Mouse (Mus musculus): Measurements from ENCODE around the gene Klf12.
"Not testable (repeated sequence)": the region's sequence is repeated elsewhere in the genome, so short reads cannot be mapped to it uniquely, and the experiment has no call there.

The Klf12 gene

DNA sequence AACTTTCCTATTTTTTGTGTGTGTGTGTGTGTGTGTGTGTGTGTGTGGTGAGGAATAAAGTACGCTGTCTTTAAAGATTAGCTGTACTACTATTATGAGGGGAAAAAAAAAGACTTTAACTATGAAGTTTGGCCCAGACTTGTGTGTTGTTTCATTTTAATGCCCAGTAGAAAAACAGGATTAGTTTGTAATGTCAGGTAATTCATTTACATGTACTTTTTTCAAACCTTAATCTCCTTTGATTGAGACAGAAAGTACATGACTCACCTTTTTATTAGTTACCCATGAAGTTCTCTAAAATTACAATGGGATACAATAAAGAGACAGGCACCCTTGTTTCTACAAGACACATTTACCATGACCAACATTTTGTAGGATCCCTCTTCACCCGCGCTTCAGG is 383.6 kb downstream of the Klf12 start:
- in situ Hi-C loops (cut with MboI; ENCODE audit: unreplicated experiment in 2 of 2): no loop called here

DNA sequence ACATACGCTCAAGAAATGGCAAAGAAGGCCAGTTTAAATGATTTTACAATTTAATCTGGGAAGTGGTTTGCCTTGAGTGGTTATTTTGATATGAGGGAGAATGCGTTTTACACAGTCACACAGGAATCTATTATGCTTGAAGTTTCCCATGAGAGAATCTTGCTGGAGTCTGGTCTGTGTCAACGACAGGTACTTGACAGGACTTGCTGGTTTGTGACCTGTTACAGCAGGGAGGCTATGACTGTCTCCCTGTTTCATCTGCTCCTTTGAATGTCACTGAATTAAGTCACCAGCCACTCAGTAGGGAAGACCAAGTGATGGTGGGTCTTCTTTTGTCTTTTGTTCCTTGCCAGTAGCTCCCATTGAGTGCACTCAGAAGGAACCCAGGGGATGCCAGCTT is 385.6 kb downstream of the Klf12 start:
- in situ Hi-C loops (cut with MboI; ENCODE audit: unreplicated experiment in 2 of 2): no loop called here

DNA sequence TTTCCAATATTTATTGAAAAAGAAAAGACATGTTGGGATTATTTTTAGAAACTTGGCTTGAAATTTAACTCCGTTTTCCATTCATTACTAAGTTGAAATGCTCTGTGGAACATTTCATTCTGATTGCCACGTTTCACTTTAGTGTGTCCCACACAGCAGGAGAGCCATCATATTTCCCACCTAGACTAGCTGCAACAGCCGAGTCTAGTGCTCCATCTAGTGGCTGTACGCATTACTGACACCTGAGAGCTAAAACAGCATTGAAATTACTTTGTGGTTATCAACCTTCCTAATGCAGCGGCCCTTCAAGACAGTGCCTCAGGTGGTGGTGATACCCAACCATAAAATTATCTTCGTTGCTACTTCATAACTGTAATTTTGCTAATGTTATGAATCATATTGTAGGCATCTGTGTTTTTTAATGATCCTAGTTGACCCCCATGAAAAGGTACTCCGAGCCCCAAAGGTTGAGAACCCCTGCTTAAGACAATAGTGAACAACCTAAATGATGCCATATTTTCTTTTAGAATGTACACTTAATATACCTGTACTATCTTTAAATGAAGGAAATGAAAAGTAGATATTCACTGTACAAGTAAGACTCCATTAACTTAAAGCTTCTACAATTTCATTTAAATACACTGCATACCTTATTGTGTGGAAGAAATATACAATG is 389.6 kb downstream of the Klf12 start:
- in situ Hi-C loops (cut with MboI; ENCODE audit: unreplicated experiment in 2 of 2): loop anchor here (5.0 kb wide), 1 partner anchor 753 kb away; no protein-coding TSS in a partner anchor

DNA sequence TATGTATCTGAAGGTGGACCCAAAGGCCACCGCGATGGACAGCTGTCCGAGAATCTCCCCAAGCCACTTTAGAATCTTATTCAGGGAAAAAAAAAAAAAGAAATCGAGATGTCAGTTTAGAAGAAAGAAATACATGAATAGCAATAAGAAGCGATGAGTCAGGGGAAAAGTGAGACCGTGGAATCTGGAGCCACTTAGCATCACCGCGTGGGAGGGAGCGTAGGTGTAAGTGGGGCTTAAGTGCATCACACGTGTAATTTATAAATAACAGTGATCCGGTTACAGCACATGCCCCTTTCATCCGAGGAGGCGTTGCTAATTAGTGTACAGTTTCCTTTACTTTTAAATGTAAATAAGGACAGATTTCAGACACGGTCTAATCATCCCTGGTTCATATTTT is 390.4 kb downstream of the Klf12 start:
- in situ Hi-C loops (cut with MboI; ENCODE audit: unreplicated experiment in 2 of 2): loop anchor here (5.0 kb wide), 1 partner anchor 752 kb away; no protein-coding TSS in a partner anchor

DNA sequence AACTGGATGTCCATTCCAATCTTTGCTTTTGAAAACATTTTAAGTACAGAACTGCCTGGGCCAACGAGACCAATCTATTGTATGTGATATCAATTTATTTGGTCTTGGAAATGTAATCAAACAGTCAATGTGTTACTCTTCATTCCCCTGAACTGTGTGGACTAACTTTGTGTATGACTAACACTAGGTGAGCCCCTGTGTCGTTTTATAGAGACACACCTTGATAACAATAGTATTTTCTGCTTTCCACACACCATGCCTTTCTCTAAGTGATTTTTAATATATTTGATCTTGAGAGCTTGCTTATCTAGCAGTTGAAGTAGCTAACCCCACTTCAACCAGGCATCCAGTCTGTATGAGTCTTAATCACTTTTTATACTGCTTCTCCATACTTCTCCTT is 398.0 kb downstream of the Klf12 start:
- in situ Hi-C loops (cut with MboI; ENCODE audit: unreplicated experiment in 2 of 2): no loop called here

DNA sequence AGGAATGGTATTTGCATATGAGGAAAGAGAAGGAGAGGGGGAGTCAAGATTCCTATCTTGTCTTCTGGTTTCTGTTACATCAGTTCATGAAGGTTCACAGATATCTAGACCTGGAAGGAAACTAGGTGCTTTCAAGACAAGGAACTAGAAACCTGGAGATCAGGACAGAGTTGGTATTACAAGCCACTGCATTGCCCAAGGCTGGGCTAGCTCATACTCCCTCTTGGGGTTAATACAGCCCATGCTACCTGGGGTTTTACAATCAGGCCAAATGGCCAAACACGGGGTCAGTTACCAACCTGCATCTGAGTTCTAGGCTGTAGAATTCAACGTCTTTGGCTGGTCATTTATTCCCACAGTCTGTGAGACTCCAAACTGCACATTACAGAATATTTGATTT is 398.9 kb downstream of the Klf12 start:
- in situ Hi-C loops (cut with MboI; ENCODE audit: unreplicated experiment in 2 of 2): no loop called here

DNA sequence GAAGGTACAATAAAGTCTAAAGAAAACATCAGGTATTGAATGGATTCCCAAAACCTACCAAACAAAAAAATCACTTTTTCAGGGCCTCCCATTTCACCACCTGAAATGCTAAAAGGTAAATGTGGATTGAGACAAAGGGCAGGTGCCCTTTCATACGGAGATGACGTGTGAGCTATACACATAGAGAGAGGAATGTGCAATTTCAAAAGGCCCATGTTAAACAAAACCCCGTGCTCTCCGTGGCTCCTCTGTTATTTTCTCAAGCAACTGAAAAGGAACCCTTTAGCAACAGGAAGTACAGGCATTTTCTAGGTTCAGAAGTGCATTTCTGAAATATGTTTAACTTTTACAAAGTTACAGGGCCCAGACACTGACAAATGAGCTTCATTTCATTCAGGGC is 399.4 kb downstream of the Klf12 start:
- in situ Hi-C loops (cut with MboI; ENCODE audit: unreplicated experiment in 2 of 2): no loop called here

DNA sequence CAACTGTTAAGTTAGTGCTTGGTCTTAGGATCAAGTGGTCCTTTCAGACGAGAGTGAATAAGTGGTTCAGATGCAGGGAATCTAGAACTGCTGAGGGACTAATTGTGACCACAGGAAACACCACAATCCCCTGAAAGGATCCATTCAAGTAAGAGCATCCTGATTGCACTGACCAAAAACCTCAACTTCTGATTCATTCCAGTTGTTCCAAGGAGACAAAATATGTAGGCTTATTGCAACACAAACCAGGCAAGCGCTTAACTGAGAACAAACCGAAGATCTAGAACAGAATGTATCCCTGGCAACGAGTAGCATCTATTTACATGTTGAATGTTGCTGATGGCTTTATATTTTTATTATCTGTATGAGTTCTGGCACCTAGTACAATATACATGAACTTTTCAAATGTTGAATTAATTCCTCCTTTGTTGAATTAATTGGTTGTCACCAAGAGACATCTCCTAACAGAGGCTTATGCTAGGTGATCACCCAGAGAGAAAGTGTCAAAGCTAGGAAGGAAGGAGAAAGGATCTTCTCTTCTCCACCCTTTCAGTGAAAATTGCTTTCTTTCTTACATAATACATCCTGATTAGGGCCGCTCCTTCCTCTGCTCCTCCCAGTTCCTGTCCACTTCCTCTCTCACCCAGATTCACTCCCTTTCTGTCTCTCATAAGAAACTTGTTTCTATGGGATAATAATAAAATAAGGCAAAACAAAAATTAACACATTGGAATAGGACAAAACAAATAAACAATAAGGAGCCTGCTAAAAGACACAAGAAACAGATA is 407.5 kb downstream of the Klf12 start:
- in situ Hi-C loops (cut with MboI; ENCODE audit: unreplicated experiment in 2 of 2): no loop called here

DNA sequence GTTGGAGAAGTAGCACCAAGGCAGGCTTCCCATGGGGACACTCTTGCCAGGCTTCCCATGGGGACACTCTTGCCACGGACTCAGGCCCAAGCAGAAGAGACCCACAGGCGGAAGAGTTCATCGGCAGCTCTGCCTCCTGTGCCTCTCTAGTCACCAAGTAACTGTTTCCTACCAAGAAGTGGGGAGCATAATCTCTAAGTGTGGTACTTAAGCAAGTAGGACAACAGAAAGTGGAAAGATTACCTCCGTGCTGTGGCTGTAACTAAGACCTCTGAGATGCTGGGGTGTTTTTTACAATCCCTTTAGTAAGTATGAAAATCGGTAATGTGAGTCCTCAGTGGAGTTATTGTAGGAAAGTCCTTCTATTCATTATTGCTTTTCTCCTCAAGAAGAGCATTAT is 410.8 kb downstream of the Klf12 start:
- in situ Hi-C loops (cut with MboI; ENCODE audit: unreplicated experiment in 2 of 2): no loop called here

DNA sequence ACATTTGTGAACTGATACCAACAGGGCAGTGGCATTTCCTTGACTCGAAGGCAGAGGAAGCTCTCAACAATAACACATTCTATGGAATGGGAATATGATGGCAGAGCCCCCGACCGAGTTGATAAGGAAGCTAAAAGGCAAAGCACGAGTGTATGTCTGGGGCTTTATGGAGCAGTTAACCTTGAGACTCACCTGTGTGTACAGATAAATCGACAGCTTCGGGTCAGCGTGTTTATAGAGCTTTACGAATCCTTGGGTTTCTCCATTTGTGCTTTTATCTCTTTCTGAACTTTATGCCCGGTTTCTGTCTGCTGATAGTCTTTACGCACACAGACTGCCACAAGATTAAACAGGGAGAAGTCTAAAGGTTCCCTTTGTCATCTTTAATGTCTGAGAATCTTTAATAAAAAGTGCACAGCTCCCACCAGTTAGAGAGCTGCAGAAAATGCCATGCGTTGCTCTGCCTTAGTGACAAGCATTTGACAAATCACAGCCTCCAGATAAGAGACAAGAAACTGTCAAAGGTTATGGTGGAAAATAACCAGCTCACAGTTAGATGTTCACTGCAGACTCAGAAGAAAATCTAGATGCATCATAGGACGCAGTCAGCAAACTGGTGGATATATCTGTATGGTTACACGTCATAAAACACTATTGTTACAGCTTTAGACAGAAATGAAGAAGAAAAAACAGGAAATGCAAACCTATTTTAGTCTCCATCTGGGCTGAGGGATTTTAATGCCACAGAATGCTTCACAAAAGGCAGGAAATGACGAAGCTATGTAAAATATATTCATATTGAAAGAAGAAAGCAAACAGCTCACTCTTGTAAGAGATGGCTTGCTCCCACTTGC is 428.1 kb downstream of the Klf12 start:
- in situ Hi-C loops (cut with MboI; ENCODE audit: unreplicated experiment in 2 of 2): no loop called here

DNA sequence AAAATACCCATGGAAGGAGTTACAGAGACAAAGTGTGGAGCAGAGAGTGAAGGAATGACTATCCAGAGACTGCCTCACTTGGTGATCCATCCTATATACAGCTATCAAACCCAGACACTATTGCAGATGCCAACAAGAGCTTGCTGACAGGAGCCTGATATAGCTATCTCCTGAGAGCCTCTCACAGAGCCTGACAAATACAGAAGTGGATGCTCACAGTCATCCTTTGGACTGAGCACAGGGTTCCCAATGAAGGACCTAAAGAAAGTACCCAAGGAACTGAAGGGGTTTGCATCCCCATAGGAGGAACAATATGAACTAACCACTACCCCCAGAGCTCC is 430.0 kb downstream of the Klf12 start:
- in situ Hi-C loops (cut with MboI; ENCODE audit: unreplicated experiment in 2 of 2): not testable (repeated sequence)

DNA sequence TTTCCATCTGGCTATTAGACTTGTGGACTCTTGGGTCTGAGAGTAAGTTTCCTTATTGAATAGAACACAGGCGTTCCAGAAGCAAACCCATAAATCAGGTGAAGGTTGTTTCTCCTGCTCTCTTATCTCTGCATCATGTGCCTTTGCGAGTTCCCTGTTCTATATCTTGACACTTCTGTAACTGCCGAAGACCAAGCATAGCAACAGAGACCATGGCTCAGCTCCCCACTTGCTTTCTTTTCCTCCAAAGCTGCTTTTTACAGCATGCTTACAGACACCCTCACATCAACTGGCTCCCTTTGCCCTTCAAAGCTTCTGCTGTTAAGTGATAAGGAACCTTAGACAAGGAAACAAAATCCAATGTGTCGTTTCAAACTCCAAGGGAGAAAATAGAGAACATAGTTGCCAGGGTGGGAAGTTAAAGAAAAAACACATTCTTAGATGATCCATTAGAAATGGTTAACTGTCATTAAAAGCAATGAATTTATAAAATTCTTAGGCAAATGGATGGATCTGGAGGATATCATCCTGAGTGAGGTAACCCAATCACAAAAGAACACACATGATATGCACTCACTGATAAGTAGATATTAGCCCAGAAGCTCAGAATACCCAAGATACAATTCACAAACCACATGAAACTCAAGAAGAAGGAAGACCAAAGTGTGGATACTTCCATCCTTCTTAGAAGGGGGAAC is 430.6 kb downstream of the Klf12 start:
- in situ Hi-C loops (cut with MboI; ENCODE audit: unreplicated experiment in 2 of 2): not testable (repeated sequence)

DNA sequence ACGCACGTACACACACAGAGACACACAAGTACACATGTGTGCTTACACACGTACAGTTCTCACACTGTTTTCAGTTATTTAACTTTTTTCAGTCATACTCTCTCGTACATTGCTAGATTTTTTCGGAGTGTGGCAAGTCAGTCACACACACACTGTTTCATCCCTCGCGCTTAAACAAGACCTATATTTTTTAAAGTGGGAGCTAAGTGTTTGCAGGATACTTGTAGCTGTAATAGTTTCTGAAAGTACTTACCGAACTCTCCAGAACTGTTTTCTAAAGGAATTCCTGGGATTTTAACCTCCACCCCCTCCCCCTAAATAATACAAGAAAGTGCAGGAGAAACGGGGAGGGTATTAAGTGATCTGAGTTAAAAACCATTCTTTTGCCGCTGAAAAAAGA is 434.1 kb downstream of the Klf12 start:
- in situ Hi-C loops (cut with MboI; ENCODE audit: unreplicated experiment in 2 of 2): no loop called here

DNA sequence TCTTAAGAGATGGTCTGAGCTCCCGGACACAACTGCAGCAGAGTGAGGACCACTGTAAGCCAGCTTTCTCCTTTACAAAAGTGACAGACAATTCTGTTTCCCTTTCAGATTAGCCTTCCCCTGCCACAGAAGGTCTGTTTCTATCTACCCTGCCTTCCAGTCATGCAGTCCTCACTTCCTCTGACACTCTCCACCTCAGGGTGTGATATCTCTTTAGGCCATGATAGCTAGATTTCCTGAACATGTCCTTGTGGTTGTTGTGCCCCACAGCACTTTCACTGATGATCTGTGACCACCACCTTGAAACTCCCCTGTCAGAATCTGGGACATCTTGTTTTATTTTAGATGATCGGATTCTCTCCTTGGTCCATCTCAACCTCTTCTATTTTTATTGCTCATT is 437.0 kb downstream of the Klf12 start:
- in situ Hi-C loops (cut with MboI; ENCODE audit: unreplicated experiment in 2 of 2): no loop called here

DNA sequence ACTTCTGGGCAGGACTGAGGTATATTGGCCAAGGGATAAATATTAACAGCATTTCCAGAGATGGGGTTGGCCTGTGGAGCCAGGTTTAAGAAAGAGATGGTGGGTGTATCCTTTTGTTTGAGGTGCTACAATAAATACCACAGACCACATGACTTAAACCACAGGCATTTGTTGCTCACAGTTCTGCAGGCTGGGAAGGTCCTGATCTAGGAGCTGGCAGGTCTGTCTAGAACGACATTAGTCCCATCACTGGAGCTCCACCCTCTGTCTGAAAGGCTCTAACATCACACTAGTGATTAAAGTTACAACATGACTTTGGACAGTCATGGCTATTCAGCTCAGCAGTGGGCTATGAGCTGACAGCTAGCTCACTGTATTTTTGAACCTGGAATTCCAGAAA is 457.8 kb downstream of the Klf12 start:
- in situ Hi-C loops (cut with MboI; ENCODE audit: unreplicated experiment in 2 of 2): no loop called here
